Mouse (Mus musculus): ENCODE measurements around the gene Grasp. TPM values are rescaled to one million over a fixed set of nuclear protein-coding genes. Genes with fewer than 3 reads are reported as not detected.

Grasp gene
- polyA plus RNA-seq, 1 experiment: 8.7 TPM

DNA sequence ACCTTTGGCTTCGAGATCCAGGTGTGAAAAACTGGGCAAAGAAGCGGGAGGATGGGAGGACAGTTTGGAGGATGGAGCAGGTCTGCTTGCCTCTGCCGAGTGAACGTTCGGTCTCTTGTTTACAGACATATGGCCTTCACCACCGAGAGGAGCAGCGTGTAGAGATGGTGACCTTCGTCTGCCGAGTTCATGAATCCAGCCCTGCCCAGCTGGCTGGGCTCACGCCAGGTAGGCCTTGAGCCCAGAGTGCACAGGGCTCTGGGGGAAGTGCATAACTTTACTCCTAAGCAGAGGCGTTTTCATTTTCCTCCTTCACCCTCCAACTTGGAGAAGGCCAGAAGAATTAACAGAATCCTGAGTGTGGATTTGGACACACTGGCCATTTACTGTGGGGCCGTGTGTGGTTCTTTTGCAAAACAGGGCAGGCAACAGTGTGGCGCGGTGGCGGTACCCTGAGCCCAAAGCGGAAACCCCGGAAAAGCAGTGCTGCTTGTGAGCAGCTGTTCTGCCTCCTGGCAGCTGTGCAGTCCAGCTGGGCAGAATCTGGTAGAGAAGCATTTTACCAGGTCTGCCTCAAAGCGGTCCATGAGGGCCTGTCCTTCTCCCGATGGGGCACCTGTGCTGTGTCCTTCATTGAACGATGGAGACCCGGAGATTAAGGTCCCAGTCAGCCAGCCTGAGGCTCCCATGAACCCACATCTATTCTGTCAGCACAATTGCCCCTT, 5.0 kb downstream of the Grasp start:
- no peak for DNase-seq (ENCODE audit: low spot score)

DNA sequence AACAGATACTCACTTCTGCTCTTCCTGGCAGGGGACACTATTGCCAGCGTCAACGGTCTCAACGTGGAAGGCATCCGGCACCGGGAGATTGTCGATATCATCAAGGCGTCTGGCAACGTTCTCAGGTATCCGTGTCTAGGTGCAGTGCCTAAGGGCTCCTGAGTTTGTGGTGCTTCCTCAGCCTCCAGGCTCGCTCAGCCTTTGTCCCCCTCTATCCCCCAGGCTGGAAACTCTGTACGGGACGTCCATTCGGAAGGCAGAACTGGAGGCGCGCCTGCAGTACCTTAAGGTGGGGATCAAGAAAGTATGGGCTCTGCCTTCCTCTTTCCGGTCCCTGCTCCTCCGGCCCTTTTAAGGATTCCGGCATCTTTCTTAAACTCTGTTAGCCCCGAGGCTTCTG, 6.5 kb downstream of the Grasp start:
- no peak for DNase-seq (ENCODE audit: low spot score)

DNA sequence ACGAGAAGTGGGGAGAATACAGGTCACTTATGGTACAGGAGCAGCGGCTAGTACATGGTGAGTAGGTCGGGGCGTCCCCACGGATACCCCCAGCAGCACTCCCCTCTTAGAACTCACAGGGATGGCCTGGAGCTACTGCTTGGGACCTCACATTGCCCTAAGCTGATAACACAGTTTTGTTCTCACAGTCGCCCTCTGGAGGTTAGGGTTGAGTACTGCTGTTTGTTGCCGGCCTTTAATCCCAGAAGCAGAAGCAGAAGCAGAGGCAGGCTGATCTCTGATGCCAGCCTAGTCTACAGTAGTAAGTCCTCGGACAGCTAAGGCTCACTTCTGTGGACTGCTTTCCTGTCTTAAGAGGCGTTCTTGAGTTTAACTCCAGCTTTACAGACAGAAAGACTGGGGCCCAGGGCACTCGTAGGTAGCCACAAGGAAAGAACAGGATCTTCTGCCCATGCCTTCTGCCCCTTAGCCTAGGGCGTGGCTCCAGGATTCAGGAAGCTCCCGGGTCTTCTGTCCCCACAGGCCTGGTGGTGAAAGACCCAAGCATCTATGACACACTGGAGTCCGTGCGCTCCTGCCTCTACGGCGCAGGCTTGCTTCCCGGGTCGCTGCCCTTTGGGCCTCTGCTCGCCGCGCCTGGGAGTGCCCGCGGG, 7.1 kb downstream of the Grasp start:
- no peak for DNase-seq (ENCODE audit: low spot score)

GRCm38 (mm10) chr15:101231648-101232180, 7.7 kb downstream of the Grasp start:
- DNase-seq (ENCODE audit: low spot score): no peak

- DNase-seq (ENCODE audit: low spot score): no peak
Measured at GRCm38 (mm10) chr15:101232607-101233006, 8.6 kb downstream of the Grasp start.

DNA sequence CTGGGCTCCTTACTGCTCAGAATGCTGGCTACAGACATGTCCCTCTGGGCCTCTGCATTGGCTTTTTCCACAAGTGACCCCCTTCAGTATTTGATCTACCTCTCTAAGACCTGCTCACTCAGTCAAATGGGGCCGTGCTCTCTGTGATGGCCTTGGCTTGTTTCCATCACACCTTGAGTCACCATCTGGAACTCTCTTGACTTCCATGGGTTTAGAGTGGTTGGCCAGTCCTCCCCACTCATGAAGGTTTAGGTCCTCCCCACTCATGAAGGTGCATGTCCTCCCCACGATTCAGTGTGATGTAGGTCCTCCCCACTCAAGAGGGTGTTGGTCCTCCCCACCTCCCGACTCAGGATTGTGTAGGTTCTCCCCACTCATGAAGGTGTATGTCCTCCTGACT, 9.2 kb downstream of the Grasp start:
- no peak for DNase-seq (ENCODE audit: low spot score)

DNA sequence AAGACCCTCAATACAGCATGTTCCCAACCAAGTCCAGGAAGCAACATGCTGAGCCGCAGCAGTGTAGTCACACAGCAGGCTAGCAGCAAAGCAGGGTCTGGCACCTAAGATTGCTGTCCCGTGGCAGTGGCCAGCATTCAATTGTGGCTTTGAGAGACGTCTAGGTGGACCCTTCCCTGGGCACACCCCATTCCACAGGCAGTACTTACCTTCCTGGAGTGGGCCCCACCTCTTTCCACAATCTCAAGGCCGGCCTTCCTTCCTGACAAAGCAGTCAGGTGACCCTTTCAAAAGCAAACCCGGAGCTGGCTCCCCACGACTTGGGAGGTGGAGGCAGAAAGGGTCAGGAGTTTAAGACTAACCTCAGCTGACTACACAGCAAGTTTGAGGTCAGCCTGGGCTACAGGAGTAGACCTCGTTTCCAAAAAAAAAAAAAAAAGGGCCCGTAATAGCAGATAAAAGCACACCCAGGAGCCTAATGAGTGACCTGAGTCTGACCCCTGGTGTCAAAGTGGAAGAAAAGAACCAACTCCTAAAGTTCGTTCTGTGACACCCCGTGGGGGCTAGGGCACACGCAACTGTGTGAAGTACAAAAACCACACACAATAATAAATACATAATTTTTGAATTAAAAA, 9.8 kb downstream of the Grasp start:
- no peak for DNase-seq (ENCODE audit: low spot score)

DNA sequence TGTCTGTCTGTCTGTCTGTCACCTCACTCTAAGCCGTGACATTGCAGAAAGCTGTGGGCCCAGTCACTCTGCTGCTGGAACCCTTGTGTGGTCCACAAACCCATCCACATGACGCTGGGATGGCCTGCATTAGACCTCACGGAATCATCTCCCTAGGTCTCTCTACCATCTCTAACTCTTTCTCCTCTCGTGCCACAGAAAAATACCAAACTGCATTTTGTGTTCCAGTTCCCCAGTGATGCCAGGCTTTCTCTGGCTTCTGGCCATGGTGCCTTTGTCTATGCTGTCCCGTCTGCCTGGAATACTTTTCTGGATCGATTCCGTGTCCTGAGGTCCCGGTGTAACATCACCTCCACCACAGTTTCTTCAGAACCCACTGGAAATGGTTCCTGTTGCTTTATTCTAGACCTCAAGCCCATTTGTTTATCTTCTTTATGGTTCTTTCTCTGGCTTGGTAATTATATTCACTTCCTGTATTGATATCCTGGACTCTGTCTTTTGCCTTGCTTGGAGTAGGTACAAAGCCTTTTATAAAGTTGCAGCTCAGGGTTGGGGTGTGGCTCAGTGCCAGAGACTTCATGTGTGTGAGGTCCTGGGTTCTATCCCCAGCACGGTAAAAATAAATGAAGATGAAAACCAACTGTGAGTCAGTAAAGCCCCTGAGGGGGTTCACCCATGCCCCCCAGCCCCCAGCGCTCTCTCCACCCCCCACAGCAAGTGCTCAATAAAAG, 10.8 kb downstream of the Grasp start:
- no peak for DNase-seq (ENCODE audit: low spot score)

DNA sequence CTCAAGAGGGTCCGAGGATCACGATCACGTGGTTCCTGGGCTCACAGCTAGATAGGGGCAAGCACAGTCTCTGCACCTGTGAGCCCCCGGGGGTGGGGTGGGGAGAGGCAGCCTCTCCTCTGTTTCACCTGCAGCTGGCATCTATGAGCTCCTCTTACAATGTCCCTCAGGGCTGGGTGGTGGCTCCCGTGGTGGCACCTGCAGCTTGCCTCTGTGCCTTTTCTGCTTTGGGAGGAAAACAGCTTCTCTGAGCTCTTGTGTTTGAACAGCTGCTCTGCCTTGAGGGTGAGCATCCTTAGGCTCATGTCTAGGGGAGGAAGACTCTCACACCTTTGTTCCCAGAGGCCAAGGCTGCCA, 11.3 kb downstream of the Grasp start:
- DNase-seq (ENCODE audit: low spot score): no peak

GRCm38 (mm10) chr15:101235728-101236327, 11.8 kb downstream of the Grasp start:
- DNase-seq (ENCODE audit: low spot score): no peak

DNA sequence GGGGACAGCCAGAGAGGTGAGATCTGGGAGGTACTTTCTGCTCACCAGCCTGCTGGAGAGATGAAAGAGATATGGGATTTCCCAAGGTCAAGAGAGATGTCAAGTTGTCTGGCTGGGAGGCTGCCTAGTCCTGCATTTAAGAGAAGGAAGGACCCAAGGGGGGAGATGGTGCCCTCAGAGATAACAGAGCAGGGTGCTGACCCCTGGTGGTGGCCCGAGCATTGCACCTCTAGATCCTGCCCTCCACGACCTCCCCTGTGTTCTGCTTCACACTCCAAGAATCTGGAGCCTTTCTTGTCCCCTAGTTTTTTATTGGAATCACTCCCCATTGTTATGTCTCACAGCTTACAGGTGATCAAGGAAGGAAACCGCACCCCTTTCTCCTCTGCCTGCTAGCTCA, 12.9 kb downstream of the Grasp start:
- DNase-seq (ENCODE audit: low spot score): no peak

GRCm38 (mm10) chr15:101238885-101239511, 15.0 kb downstream of the Grasp start:
- DNase-seq (ENCODE audit: low spot score): no peak

DNA sequence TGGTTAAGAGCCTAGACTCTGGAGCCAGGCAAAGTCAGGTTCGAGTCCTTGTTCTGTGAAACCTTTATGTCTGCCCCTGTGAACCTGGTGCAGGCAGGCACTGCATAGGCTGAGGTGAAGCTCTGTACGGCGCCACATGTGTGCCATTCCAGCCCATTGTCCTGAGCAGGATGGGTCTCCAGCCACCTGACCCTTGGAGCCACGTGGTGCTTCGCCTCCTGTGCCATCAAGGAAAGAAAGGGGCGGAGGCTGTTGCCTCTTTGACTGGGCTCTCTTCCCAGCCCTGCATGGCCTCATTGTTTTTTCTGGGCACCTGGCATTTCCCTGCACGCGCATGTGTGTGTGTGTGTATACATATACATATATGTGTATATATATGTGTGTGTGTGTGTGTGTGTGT, 15.8 kb downstream of the Grasp start:
- no peak for DNase-seq (ENCODE audit: low spot score)

- peak; percentile 70 for DNase-seq (ENCODE audit: low spot score)
Measured at GRCm38 (mm10) chr15:101240799-101241204, 16.8 kb downstream of the Grasp start.

DNA sequence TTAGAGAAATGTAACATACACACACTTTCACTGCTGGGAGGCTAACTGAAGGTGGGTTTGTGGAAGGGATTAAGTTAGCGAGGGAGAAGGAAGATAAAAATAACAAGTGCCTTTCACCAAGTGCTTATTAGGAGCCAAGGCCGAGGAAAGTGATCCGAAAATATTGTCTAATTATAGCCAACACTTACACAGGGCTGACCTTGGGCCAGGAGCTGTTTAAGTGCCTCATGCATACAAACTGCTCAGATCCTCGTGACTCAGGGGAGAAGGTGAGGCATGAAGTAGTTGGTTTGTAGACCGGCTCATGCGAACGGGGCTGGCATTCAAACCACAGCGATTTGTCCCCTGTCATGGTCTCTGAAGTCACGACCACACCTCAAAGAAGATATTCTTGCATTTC, 17.2 kb downstream of the Grasp start:
- DNase-seq (ENCODE audit: low spot score): no peak

- DNase-seq (ENCODE audit: low spot score): no peak
Measured at GRCm38 (mm10) chr15:101241853-101242252, 17.9 kb downstream of the Grasp start.

GRCm38 (mm10) chr15:101242645-101243044, 18.7 kb downstream of the Grasp start:
- no peak for DNase-seq (ENCODE audit: low spot score)

GRCm38 (mm10) chr15:101244012-101244411, 20.0 kb downstream of the Grasp start:
- DNase-seq (ENCODE audit: low spot score): no peak

DNA sequence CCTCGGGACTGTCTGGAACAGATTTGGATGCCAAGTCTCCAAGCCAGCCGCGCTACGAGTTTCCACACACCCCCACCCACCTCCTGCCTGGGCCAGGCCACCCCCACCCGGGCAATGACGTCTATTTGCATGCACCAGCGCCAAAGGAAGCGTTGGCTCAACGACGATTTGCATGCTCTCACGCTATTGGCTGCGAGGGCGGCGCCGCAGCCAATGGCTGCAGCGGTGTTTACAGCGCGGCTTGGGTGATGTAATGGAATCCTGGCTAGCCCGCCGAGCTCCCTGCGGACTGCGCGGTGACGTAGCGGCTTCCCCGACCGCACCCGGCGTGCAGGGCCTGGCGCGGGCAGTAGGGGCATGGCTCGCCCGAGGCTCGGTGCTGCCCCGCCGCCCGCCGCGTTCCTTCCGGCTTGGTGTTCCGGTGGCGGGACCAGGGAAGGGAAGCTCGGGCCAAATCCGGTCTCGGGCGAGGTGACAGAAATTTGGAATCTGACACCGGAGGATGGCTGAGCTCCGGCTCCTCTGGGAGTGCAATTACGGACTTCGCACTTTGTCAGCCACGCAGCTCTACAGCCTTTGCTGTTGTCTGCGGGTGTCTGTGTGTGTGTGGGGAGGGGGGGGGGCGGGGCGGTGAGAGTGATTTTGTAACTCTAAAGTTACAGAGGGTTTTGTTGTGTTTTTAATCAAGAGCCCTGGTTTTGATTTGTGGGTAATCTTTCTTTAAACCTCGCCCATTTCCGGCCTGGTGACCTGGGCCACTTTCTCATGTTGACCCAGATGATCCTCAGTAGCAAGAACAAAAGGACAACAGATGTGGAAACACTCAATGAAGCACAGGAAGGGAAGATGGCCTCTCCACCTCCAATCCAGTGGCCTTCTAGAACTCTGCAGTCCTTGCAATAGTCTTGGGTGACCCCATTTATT, 22.5 kb downstream of the Grasp start:
- DNase-seq (ENCODE audit: low spot score): peak; percentile 90

DNA sequence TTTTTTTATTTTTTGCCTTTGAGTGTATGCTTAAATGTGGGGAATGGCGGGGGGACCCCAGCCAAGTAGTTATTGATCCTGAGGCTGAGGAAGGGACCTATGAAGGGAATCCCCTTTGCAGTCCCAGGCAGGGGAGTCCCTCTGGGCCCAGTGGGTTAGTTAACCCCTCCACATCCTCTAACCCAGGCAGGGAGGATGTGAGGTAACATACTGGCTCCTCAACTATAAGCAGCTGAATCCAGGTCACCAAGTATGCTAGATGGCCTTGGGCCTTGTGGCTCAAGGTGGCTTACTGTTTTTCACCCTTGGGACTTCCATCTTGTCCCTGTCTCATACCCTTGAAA, 23.1 kb downstream of the Grasp start:
- no peak for DNase-seq (ENCODE audit: low spot score)
